Mouse (Mus musculus): ENCODE results near the gene Ostc.

GRCm38 (mm10) chr3:130682183-130682582 lies 27.1 kb downstream of the Ostc start:
- TF ChIP-seq POLR2A (IDR thresholded peaks at IDR 0.05; ENCODE audit: low read depth, low read length) (no peak), CTCF (IDR thresholded peaks at IDR 0.05; ENCODE audit: extremely low read depth, insufficient read length, insufficient replicate concordance, low read depth, low read length) (no peak)

Data from small intestine, adult 2 months (tissue).